Mouse (Mus musculus): ENCODE results near the gene Slc7a1.

DNA sequence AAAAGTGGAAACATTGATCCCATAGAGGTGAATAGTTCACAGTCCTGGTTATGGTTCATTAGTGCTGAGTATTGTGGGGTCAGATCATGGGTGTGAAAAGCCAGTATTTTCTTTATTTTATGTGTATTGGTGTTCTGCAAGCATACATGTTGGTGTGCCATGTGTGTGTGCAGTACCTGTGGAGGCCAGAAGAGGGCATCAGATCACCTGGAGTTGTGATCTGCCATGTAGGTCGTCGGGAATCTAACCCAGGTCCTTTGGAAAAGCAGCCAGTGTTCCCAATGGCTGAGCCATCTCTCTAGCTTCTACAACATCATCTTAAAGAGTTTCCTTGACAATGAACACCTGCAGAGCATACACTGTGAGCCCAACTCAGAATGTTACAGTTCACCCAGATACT is 45.3 kb upstream of the Slc7a1 start:
- TF ChIP-seq CTCF (IDR thresholded peaks at IDR 0.05; ENCODE audit: borderline replicate concordance, control insufficient read depth, extremely low read depth, insufficient read depth, low read length, poor library complexity) (no peak), POLR2A (IDR thresholded peaks at IDR 0.05; ENCODE audit: control insufficient read depth, extremely low read depth, insufficient read depth, low read length, poor library complexity) (no peak)
